Mouse (Mus musculus) layer of hippocampus, adult 18-20 months (tissue): ENCODE results near the gene Cbarp. TPM values are rescaled to one million over a fixed set of nuclear protein-coding genes. Genes with fewer than 3 reads are reported as not detected.

ENCODE experiments used
- DNase-seq, 2 experiments: peaks; one replicate each; pipeline ENCODE4 v3.0.0; 2022; ENCODE audit warnings: low spot score in 2 of 2
- total RNA-seq, 2 experiments: library from RNA; stranded (reverse); gene quantifications; 2 replicates each; pipeline ENCODE4 v1.2.3; 2021

The Cbarp gene
- total RNA-seq, 2 experiments from 2014 or later = 362 to 363 TPM

DNA sequence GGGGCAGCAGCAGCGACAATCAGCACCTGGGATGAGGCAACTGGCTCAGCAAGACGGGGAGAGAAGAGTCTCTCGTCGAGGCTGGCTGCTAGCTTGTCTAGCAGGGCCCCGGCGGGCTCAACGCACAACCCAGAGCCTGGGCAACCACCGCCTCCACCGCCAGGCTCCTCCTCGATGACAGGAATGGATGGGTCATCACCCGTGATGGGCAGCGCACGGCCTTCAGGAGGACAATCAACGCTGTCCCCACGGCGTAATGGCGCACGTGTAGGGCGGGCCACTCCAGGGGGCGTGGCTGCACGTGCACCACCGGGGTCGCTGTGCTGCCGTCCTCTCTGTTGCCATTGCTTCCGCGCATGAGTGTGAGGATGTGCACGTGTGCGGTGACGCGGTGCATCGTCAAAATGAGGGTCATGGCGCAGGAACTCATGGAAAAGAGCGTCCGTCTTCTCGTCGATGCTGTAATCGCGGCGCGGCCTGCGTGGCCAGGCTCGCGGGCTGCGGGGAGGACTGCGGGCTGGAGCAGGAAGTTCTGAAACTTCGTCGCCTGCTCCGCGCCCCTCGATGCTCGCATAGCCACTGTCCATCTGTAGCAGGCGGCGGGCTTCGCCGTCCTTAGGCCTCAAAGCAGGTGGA, 9.2 kb downstream of the Cbarp start:
- peak in 1 of 2 experiments; percentile 61 for DNase-seq

- peak in 1 of 2 experiments; percentile 6 for DNase-seq
These were observed 10.1 kb downstream of the Cbarp start for GRCm38 (mm10) chr10:80130403-80131031.

GRCm38 (mm10) chr10:80129846-80130245, 10.8 kb downstream of the Cbarp start:
- DNase-seq = peak in 1 of 2 experiments; percentile 37

- DNase-seq = no peak
These were observed 12.7 kb downstream of the Cbarp start for GRCm38 (mm10) chr10:80127920-80128319.

DNA sequence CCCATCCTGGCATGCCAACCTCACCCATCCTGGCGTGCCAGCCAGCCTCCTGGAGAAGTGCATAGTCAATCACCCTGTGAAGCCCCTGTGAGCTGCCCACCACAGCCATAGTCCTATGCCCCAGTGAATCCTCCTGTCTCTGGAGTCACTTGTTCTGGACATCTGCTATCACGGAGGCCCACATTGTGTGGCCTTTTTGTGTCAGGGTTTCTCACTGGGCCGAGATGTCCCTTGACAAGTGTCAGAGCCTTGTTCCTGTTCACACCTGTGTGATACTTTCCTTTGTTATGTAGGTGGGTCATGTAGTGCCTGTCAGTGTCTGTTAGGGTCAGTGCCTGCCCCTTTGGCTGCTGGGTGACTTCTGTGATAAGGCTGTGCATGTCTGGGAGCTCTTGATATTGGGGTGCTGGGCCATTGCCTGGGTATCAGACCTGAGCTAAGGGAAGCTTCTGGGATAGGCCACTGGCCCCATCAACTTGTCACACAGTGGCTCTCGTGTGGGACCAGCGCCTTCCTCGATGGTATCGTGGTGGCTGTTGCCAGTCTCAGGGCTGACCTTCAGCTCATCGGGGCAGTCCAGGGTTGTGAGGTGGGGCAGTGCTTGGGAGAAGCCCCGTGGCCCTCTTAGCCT, 16.6 kb downstream of the Cbarp start:
- no peak for DNase-seq

DNA sequence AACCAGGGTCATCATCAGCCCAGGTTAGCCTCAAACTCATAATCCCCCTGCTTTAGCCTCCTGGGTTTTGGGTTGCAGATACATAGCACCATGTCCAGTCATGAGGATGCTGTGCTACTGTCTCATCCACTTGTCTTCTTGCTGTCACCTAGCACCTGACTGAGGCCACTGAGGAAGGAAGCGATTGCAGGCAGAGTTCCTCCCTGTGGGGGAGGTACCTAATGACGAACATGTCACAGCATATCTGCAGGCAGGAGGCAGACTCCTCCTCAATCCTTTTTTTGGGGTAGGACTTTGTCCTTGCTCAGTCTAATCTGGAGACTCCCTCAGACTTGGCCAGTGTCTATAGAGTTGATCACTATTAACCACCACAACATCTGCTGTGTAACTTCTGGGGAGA, 19.0 kb downstream of the Cbarp start:
- DNase-seq = no peak

DNA sequence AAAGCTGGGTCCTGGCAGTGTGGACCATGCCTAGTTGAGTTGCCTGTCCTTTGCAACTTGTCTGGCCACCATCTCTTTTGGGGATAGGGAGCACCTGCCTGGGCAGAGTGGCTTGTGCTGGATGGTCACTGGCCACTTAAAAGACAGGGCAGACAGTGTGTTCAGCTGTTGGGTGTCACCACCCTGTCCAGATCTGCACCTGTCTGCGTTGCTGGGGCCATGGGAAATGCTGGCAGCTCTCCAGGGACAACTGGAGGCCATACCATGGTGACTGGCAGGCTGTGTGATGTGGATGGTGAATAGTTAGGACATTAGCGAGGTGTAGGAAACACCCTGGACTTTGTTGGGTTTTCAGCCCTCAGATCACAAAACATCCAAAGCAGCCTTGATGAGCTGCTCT, 20.5 kb downstream of the Cbarp start:
- no peak for DNase-seq

- no peak for DNase-seq
These were observed 22.1 kb downstream of the Cbarp start for GRCm38 (mm10) chr10:80118552-80118951.

GRCm38 (mm10) chr10:80117736-80118135, 22.9 kb downstream of the Cbarp start:
- no peak for DNase-seq

DNA sequence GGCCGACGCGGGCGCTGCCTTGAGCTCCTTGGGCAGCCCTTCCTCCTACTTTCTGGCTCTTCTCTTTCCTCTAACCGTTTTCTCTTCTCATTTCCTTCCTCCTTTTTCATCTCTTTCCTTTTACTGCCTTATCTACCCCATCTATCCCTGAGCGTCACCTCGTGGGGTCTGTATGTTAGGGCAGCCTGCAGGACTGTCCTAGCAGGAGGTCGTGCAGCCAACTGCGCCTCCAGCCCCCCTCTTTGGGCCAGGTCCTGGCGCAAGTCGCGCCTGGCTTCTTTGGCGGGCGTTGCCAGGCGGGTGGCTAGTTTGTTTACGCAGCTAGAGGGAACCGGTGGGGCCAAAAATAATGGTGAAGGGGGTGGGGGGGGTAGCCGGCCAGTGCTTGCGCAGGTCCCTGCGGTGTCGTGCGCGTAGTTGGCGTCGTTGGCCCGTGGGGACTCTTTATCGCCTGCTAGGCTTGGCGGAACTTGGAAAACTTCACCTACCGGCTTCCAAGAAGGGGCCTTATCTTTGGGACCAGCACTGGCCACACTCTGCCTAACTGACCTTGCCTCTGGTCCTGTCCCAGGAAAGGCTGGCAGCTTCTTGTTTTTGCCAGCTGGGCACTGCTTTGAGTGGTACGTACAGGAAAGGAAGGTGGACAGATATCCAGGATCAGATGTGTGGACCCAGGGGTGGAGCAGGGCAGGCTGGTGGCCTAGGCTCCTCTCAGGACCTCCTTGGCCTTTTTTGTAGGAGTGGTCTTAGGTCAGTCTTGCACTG, 23.5 kb downstream of the Cbarp start:
- no peak for DNase-seq

DNA sequence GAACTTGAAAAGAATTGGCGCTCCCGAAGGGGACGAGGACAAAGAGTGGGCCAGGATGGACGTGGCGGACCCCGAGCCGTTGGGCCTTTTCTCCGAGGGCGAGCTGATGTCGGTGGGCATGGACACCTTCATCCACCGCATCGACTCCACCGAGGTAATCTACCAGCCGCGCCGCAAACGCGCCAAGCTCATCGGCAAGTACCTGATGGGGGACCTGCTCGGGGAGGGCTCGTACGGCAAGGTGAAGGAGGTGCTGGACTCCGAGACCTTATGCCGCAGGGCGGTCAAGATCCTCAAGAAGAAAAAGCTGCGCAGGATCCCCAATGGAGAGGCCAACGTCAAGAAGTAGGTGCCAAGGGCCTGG, 24.1 kb downstream of the Cbarp start:
- no peak for DNase-seq

GRCm38 (mm10) chr10:80115944-80116335, 24.7 kb downstream of the Cbarp start:
- DNase-seq = no peak

DNA sequence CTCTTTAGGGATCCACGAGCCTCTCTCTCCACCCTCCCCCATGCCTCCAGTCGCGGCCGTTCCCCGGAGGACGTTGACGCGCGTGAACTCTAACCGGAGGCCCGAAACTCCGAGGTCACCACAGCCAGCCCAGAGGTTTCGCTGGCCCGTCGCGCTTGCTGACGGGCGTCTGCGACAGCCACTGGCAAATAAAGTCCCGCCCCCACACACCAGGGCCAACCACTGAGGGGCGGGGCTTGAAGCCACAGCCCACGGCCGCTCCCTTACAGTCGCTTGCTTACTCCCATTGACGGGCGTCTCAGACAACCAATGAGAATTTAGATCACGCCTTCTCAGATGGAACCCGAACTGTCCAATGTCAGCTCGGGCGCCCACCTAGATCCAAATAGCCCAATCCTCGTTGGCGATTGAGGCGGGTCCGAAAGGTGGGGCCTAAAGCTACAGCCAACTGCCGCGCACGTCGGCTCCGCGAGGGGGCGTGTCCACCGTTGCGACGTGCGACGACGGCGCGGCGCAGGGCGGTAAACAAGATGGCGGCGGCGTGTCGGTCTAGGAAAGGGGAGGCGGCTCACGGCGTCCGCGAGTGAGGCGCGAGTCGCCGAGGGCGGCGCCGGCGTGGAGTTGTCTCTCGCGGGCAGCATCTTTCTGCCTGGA, 25.2 kb downstream of the Cbarp start, which contains the start of gene Stk11:
TSS of gene Stk11 (plus strand) at position 514 of the 654 bp plus-strand sequence.
- DNase-seq = peak; percentile 99 to 100

DNA sequence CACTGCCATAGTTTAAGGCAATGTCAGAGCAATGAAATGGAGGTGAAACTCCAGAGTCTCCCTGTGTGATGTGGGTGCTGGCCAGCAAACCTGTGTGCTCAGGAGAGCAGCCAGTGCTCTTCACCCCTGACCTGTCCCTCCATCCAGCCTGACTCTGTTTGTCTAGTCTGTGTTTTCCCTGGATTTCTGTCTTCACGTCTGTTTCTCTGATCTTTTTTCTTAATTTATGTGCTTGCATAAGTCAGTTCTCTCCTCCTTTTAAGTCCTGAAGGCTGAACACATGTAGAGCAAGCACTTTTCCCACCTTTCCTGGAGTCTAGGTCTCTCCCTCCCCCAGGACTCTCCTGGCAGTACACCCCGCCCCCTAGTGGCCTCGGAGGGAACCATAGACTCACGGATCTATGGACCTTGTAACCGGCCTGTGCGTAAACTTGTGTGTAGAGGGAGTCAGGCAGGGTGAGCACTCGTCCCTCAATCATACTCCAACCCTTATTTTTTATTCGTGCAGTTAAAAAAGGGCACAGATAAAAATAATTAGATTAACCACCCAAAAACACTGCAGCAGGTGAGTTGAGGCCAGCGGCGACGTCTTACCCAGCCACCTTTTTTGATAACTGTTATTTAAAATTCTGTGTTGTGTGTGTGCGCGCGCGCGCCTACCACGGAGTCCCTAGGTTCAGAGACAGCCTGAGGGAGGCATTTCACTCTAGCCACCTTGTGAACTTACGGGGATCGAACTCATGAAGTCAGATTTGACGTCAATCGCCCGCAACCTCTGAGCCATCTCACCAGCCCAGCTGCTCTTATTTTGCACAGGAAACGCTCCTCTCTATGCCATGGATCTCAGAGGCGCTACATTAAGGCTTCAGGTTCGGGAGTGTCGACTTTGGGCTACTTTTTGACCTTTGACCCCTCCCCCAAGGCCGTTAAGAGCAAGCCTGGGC, 26.0 kb downstream of the Cbarp start:
- peak; percentile 79 to 93 for DNase-seq

- no peak for DNase-seq
These were observed 33.0 kb downstream of the Cbarp start for GRCm38 (mm10) chr10:80107678-80108077.

GRCm38 (mm10) chr10:80105926-80106325, 34.7 kb downstream of the Cbarp start:
- no peak for DNase-seq

GRCm38 (mm10) chr10:80105460-80105859, 35.2 kb downstream of the Cbarp start, which contains the start of gene Sbno2:
Gene Sbno2, minus strand, starts transcription at chr10:80105571.
- no peak for DNase-seq

- no peak for DNase-seq
These were observed 36.5 kb downstream of the Cbarp start for GRCm38 (mm10) chr10:80104181-80104580.

- DNase-seq = no peak
These were observed 37.6 kb downstream of the Cbarp start for GRCm38 (mm10) chr10:80103032-80103431.
